Mouse (Mus musculus) intestine, embryonic 15.5 days (tissue): Measurements from ENCODE around the gene Tspyl3. TPM values are rescaled to one million over a fixed set of nuclear protein-coding genes. Genes with fewer than 3 reads are reported as not detected.

Experiments
- ATAC-seq: fragments of 200-750 bp; cut with Nextera tagmentation; 2 replicates; pipeline ENCODE4 v1.8.0; 2017; ENCODE audit warnings: moderate TSS enrichment, moderate library complexity
- H3K27ac ChIP-seq: fragments of 300-500 bp; sonication (generic); 2 replicates; pipeline ENCODE4 v1.5.1; 2015; ENCODE audit warnings: mild to moderate bottlenecking, inconsistent platforms
- H3K27me3 ChIP-seq: fragments of 300-500 bp; sonication (generic); replicated peaks from 2 replicates; pipeline ENCODE4 v1.6.1; 2015; ENCODE audit warnings: inconsistent platforms
- H3K36me3 ChIP-seq: fragments of 300-500 bp; sonication (generic); 2 replicates; pipeline ENCODE4 v1.6.1; 2015; ENCODE audit warnings: inconsistent platforms
- H3K4me1 ChIP-seq: fragments of 300-500 bp; sonication (generic); replicated peaks from 2 replicates; pipeline ENCODE4 v1.6.1; 2015; ENCODE audit warnings: inconsistent platforms
- H3K4me2 ChIP-seq: fragments of 300-500 bp; sonication (generic); replicated peaks from 2 replicates; pipeline ENCODE4 v1.6.1; 2015; ENCODE audit warnings: mild to moderate bottlenecking, inconsistent platforms
- H3K4me3 ChIP-seq: fragments of 300-500 bp; sonication (generic); replicated peaks from 2 replicates; pipeline ENCODE4 v1.5.1; 2015; ENCODE audit warnings: inconsistent platforms
- H3K9ac ChIP-seq: fragments of 300-500 bp; sonication (generic); 2 replicates; pipeline ENCODE4 v1.6.1; 2015; ENCODE audit warnings: inconsistent platforms
- H3K9me3 ChIP-seq: fragments of 300-500 bp; sonication (generic); 2 replicates; pipeline ENCODE4 v1.6.1; 2016; ENCODE audit warnings: inconsistent platforms
- WGBS: fragments of 180-500 bp; shearing (Covaris S2); methylation state at CpG from one replicate; pipeline ENCODE4 v1.1.7; 2015; 5-methylcytosine and 5-hydroxymethylcytosine counted together
- polyA plus RNA-seq: library from polyadenylated mRNA; unstranded; fragments of >200 nt; fragmentation: Nextera tagmentation; extraction: Ambion mirVana; gene quantifications from 2 replicates; pipeline ENCODE4 v1.2.1, GENCODE M21; 2015

The Tspyl3 gene
- polyA plus RNA-seq, 1 experiment from 2014 or later, result 11.4 TPM

- Histone ChIP-seq H3K4me1 (peaks cover 13% of the 10 kb centered on the region; the same call in 1 of the 2 replicates), H3K9me3 (no peaks in the 10 kb centered on the region), H3K4me3 (no peak overlapping the region), H3K27ac (no peak overlapping the region), H3K9ac (no peak overlapping the region), H3K36me3 (no peaks in the 10 kb centered on the region), H3K4me2 (no peak overlapping the region), H3K27me3 (no peaks in the 10 kb centered on the region)
- no peak for ATAC-seq
Observed at GRCm38 (mm10) chr2:153222130-153222529, 3.1 kb downstream of the Tspyl3 start.

- H3K4me2 ChIP-seq, result no peak overlapping the region
- H3K36me3 ChIP-seq, result no peaks in the 10 kb centered on the region
- peaks cover 13% of the 10 kb centered on the region; the same call in 1 of the 2 replicates for H3K4me1 ChIP-seq
- no peak overlapping the region for H3K4me3 ChIP-seq
- no peak overlapping the region for H3K9ac ChIP-seq
- no peaks in the 10 kb centered on the region for H3K27me3 ChIP-seq
- no peak; the same call in 1 of the 2 replicates for ATAC-seq
- WGBS, result 80% methylated on average over 4 of the region's 4 CpGs
- no peak overlapping the region for H3K27ac ChIP-seq
- no peaks in the 10 kb centered on the region for H3K9me3 ChIP-seq
Observed at GRCm38 (mm10) chr2:153221620-153222019, 3.6 kb downstream of the Tspyl3 start.

- peak; percentile 90 for ATAC-seq
Observed at GRCm38 (mm10) chr2:153218516-153218915, 6.7 kb downstream of the Tspyl3 start.

DNA sequence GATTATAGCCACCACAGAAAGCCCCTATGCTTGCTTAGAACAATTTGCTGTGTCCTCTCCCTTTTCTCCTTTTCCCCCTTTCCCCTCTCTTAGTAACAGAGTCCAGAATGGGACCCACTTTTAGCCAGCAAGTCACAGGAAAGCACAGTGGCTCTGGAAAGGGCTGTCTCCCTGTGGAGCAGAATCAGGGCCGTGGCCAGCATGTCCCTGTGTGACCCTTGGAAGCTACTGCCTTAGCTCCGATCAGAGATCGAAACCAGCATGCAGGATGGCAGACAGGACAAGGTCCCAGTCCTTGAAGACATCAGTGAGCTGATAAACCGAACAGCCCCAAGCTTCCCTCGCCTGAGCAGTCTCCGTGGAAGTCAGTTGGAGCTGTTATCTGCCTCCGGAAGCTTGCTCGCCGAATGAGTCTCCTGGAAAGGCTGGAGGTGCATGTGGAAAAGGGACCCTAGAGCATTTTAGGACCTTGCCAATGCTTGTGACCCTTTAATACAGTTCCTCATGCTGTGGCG, 7.4 kb downstream of the Tspyl3 start:
- 0 out of 2 replicates have a peak overlapping the region, but pooled peaks have one; percentile 15 for H3K4me2 ChIP-seq
- no peak overlapping the region for H3K4me3 ChIP-seq
- H3K9me3 ChIP-seq, result no peaks in the 10 kb centered on the region
- H3K4me1 ChIP-seq, result 0 out of 2 replicates have a peak, but pooled peaks cover 2% of the 10 kb centered on the region
- 66% methylated on average over 10 of the region's 10 CpGs for WGBS
- no peaks in the 10 kb centered on the region for H3K36me3 ChIP-seq
- peak; percentile 51 for ATAC-seq
- peak overlapping the region; percentile 83 for H3K27ac ChIP-seq
- no peak overlapping the region for H3K9ac ChIP-seq
- no peaks in the 10 kb centered on the region for H3K27me3 ChIP-seq

More at GRCm38 (mm10) chr2:153218516-153218915, 6.7 kb downstream of the Tspyl3 start:
- Histone ChIP-seq H3K9me3 (no peaks in the 10 kb centered on the region), H3K4me1 (0 out of 2 replicates have a peak, but pooled peaks cover 2% of the 10 kb centered on the region), H3K27ac (peak overlapping the region; percentile 83), H3K9ac (no peak overlapping the region), H3K4me2 (0 out of 2 replicates have a peak overlapping the region, but pooled peaks have one; percentile 15), H3K36me3 (no peaks in the 10 kb centered on the region), H3K4me3 (no peak overlapping the region), H3K27me3 (no peaks in the 10 kb centered on the region)
- whole genome bisulfite sequencing, result 62% methylated on average over 3 of the region's 3 CpGs

DNA sequence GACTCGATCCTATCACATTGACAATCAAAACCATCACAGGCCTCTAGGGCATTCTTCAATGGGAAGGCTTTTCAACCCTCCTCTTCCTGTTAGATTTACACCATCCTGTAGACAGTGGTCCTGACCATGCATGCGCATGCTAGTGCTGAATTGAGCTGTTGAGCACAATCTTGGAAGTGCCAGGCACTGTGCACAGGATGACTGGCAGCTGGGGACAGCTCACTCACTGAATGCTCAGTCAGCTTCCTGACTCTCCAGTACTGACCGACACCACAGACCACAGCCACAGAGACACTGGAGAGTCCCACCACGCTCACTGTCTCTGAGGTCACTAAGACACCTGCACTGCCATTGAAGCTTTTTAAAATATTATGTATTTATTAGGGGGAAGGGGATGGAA, 9.8 kb downstream of the Tspyl3 start:
- no peak for ATAC-seq
- WGBS, result 89% methylated on average over 4 of the region's 4 CpGs
- no peak overlapping the region for H3K9ac ChIP-seq
- no peaks in the 10 kb centered on the region for H3K27me3 ChIP-seq
- H3K9me3 ChIP-seq, result no peaks in the 10 kb centered on the region
- H3K36me3 ChIP-seq, result no peaks in the 10 kb centered on the region
- no peak overlapping the region for H3K27ac ChIP-seq
- 0 out of 2 replicates have a peak, but pooled peaks cover 2% of the 10 kb centered on the region for H3K4me1 ChIP-seq
- no peak overlapping the region for H3K4me2 ChIP-seq
- no peak overlapping the region for H3K4me3 ChIP-seq

GRCm38 (mm10) chr2:153214771-153215259, 10.4 kb downstream of the Tspyl3 start:
- no peak overlapping the region for H3K27ac ChIP-seq
- no peak overlapping the region for H3K4me3 ChIP-seq
- H3K27me3 ChIP-seq, result no peaks in the 10 kb centered on the region
- 0 out of 2 replicates have a peak, but pooled peaks cover 2% of the 10 kb centered on the region for H3K4me1 ChIP-seq
- H3K9me3 ChIP-seq, result no peaks in the 10 kb centered on the region
- no peak for ATAC-seq
- H3K4me2 ChIP-seq, result no peak overlapping the region
- no peak overlapping the region for H3K9ac ChIP-seq
- 0 out of 2 replicates have a peak, but pooled peaks cover 2% of the 10 kb centered on the region for H3K36me3 ChIP-seq
- 52% methylated on average over 6 of the region's 6 CpGs for WGBS

- H3K27me3 ChIP-seq, result no peaks in the 10 kb centered on the region
- H3K9ac ChIP-seq, result no peak overlapping the region
- H3K9me3 ChIP-seq, result no peaks in the 10 kb centered on the region
- H3K36me3 ChIP-seq, result peaks cover 10% of the 10 kb centered on the region
- H3K4me1 ChIP-seq, result no peaks in the 10 kb centered on the region
- no peak overlapping the region for H3K4me2 ChIP-seq
- 88% methylated on average over 4 of the region's 4 CpGs for WGBS
- ATAC-seq, result no peak
- no peak overlapping the region for H3K27ac ChIP-seq
- no peak overlapping the region for H3K4me3 ChIP-seq
Observed at GRCm38 (mm10) chr2:153213351-153213750, 11.9 kb downstream of the Tspyl3 start.

DNA sequence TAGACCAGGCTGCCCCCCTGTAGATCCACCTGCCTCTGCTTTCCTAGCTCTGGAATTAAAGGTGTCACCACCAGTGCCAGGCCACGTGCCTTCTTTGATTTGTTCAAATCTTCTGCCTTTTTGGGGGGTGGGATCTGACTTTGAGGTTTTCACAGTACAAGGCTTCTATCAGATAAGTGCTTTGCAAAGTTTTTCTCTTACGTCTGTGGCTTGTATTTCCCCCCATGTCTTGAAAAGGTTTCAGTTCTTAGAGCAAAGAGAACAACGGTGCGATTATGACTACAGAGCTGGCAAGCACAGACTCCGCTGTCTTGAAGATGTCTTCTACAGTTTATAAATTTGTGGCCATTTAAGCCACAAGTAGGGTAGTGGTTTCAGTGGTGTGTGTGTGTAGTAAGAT, 13.8 kb downstream of the Tspyl3 start:
- Histone ChIP-seq H3K9me3 (no peaks in the 10 kb centered on the region), H3K27me3 (no peaks in the 10 kb centered on the region), H3K4me1 (no peaks in the 10 kb centered on the region), H3K36me3 (peaks cover 22% of the 10 kb centered on the region), H3K27ac (no peak overlapping the region), H3K4me2 (no peak overlapping the region), H3K9ac (no peak overlapping the region), H3K4me3 (no peak overlapping the region)
- no peak for ATAC-seq
- WGBS, result 93% methylated on average over 5 of the region's 5 CpGs

DNA sequence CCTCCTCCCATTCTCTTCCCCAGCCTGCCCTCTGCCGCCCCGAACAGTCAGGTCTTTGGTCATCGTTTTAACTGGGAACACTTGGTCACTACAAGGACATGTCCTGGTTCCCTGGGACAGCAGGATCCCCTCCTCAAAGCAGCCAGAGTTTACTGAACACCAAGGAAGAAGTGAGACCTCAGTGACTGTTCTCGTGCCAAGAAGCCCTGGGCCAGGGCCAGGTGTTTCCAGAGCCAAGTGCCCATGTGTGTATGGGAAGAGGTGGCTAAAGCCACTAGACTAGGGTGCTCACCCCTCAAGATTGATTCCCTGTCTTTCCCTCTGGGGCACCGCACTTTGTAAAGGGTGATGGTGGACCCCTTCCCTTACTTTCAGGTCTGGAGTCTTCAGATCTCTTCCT, 16.0 kb downstream of the Tspyl3 start:
- Histone ChIP-seq H3K4me2 (no peak overlapping the region), H3K9ac (no peak overlapping the region), H3K4me1 (no peaks in the 10 kb centered on the region), H3K36me3 (peaks cover 31% of the 10 kb centered on the region), H3K9me3 (no peaks in the 10 kb centered on the region), H3K4me3 (no peak overlapping the region), H3K27ac (no peak overlapping the region), H3K27me3 (no peaks in the 10 kb centered on the region)
- WGBS, result 93% methylated on average over 5 of the region's 5 CpGs
- ATAC-seq, result no peak

DNA sequence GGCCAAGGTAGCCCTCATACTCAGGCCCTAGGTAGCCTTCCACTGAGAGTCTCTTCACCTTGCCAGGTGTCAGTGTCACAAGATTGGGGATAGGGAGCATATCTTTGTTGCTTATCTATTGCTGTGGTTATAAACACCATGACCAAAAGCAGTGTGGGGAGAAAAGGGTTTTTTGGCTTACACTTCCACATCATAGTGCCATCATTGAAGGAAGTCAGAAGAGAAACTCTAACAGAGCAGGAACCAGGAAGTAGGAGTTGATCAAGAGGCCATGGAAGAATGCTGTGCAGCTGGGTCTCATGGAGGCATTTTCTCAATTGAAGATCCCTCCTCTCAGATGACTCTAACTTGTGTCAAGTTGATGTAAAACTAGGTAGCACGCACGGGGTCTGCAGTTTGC, 17.1 kb downstream of the Tspyl3 start:
- Histone ChIP-seq H3K4me1 (no peaks in the 10 kb centered on the region), H3K9me3 (no peaks in the 10 kb centered on the region), H3K9ac (no peak overlapping the region), H3K27me3 (no peaks in the 10 kb centered on the region), H3K4me2 (no peak overlapping the region), H3K27ac (no peak overlapping the region), H3K36me3 (peaks cover 31% of the 10 kb centered on the region), H3K4me3 (no peak overlapping the region)
- no peak for ATAC-seq
- 97% methylated on average over 2 of the region's 2 CpGs for WGBS

- Histone ChIP-seq H3K9me3 (no peaks in the 10 kb centered on the region), H3K27ac (no peak overlapping the region), H3K36me3 (peaks cover 35% of the 10 kb centered on the region), H3K9ac (no peak overlapping the region), H3K4me1 (no peaks in the 10 kb centered on the region), H3K4me2 (no peak overlapping the region), H3K27me3 (no peaks in the 10 kb centered on the region), H3K4me3 (no peak overlapping the region)
- 87% methylated on average over 1 of the region's 1 CpGs for WGBS
- ATAC-seq, result no peak
Observed at GRCm38 (mm10) chr2:153202766-153203165, 22.5 kb downstream of the Tspyl3 start.

GRCm38 (mm10) chr2:153199114-153199513, 26.1 kb downstream of the Tspyl3 start:
- Histone ChIP-seq H3K4me2 (no peak overlapping the region), H3K9ac (no peak overlapping the region), H3K4me1 (no peaks in the 10 kb centered on the region), H3K4me3 (no peak overlapping the region), H3K27me3 (no peaks in the 10 kb centered on the region), H3K9me3 (no peaks in the 10 kb centered on the region), H3K36me3 (peaks cover 40% of the 10 kb centered on the region), H3K27ac (no peak overlapping the region)
- 81% methylated on average over 2 of the region's 2 CpGs for WGBS
- no peak for ATAC-seq

GRCm38 (mm10) chr2:153198485-153198884, 26.8 kb downstream of the Tspyl3 start:
- no peak overlapping the region for H3K4me3 ChIP-seq
- H3K36me3 ChIP-seq, result peaks cover 42% of the 10 kb centered on the region
- H3K27ac ChIP-seq, result no peak overlapping the region
- H3K9me3 ChIP-seq, result no peaks in the 10 kb centered on the region
- WGBS, result 70% methylated on average over 5 of the region's 5 CpGs
- no peak for ATAC-seq
- no peaks in the 10 kb centered on the region for H3K4me1 ChIP-seq
- no peak overlapping the region for H3K9ac ChIP-seq
- H3K27me3 ChIP-seq, result no peaks in the 10 kb centered on the region
- H3K4me2 ChIP-seq, result no peak overlapping the region
